Mouse (Mus musculus): ENCODE data around the gene Plagl2. TPM values are rescaled to one million over a fixed set of nuclear protein-coding genes. Genes with fewer than 3 reads are reported as not detected.

Plagl2 gene
- polyA plus RNA-seq, 1 experiment = 13.2 TPM

DNA sequence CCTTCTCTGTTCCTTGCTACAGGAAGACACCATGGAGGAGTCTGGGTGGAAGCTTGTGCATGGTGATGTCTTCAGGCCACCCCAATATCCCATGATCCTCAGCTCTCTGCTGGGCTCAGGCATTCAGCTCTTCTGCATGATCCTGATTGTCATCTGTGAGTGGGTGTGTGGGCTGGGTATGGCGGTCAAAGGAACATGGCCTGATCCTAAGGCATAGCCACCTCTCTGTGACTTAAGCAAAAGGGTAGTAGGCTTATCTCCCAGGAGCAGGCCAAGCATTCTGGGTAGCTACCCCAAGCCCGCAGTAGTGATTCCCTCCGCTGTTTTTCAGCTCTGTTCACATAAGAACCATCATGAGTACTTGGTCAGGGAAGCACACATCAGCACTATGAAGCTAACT is 47.0 kb downstream of the Plagl2 start:
- no peak for TF ChIP-seq CTCF (IDR thresholded peaks at IDR 0.05; ENCODE audit: low read depth, low read length)
- TF ChIP-seq EP300 (IDR thresholded peaks at IDR 0.05; ENCODE audit: insufficient read depth, low read depth, low read length) = no peak
- no peak for TF ChIP-seq POLR2A (IDR thresholded peaks at IDR 0.05; ENCODE audit: insufficient read depth, low read length)

DNA sequence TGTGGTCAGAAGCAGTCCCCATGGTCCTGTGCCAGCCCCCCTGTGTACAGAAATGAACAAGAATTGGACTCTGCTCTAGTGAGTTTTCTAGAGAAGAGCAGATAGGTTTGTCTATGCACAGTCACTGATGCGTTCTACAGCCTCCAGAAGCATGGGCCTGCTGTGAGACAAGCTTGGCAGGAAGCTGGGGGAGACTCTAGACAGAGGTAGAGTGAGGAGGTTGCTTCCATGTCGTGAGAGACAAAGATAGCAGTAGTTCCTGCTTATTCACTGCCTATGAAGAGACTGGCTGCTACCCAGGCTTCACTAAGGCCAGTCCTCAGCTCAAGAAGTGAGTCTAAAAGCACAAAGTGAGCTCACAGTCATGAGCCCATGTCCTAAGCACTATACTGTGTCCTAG is 50.0 kb downstream of the Plagl2 start:
- Histone ChIP-seq H3K9me3 (replicated peaks; ENCODE audit: control insufficient read depth, insufficient read depth, low read length, poor library complexity, severe bottlenecking) (no peaks in the 10 kb centered on the region), H3K9ac (ENCODE audit: low read depth, poor library complexity, severe bottlenecking) (no peak overlapping the region), H3K4me3 (ENCODE audit: low read depth, low read length) (no peak overlapping the region), H3K4me1 (ENCODE audit: control insufficient read depth, insufficient read depth, low read length) (no peaks in the 10 kb centered on the region), H3K27me3 (ENCODE audit: control insufficient read depth, insufficient read depth, low read length, poor library complexity, severe bottlenecking) (no peaks in the 10 kb centered on the region), H3K36me3 (ENCODE audit: control insufficient read depth, insufficient read depth, low read length, poor library complexity, severe bottlenecking) (peaks cover 29% of the 10 kb centered on the region), H3K27ac (ENCODE audit: insufficient read depth, low read length) (no peak overlapping the region)
- TF ChIP-seq POLR2A (IDR thresholded peaks at IDR 0.05; ENCODE audit: insufficient read depth, low read length) (no peak), EP300 (IDR thresholded peaks at IDR 0.05; ENCODE audit: insufficient read depth, low read depth, low read length) (no peak), CTCF (IDR thresholded peaks at IDR 0.05; ENCODE audit: low read depth, low read length) (no peak)

More for the DNA sequence above, 47.0 kb downstream of the Plagl2 start:
- no peaks in the 10 kb centered on the region for H3K4me1 ChIP-seq (ENCODE audit: control insufficient read depth, insufficient read depth, low read length)
- no peaks in the 10 kb centered on the region for H3K27me3 ChIP-seq (ENCODE audit: control insufficient read depth, insufficient read depth, low read length, poor library complexity, severe bottlenecking)
- no peak overlapping the region for H3K9ac ChIP-seq (ENCODE audit: low read depth, poor library complexity, severe bottlenecking)
- H3K9me3 ChIP-seq (replicated peaks; ENCODE audit: control insufficient read depth, insufficient read depth, low read length, poor library complexity, severe bottlenecking) = no peaks in the 10 kb centered on the region
- peaks cover 28% of the 10 kb centered on the region for H3K36me3 ChIP-seq (ENCODE audit: control insufficient read depth, insufficient read depth, low read length, poor library complexity, severe bottlenecking)
- no peak overlapping the region for H3K27ac ChIP-seq (ENCODE audit: insufficient read depth, low read length)
- no peak overlapping the region for H3K4me3 ChIP-seq (ENCODE audit: low read depth, low read length)

DNA sequence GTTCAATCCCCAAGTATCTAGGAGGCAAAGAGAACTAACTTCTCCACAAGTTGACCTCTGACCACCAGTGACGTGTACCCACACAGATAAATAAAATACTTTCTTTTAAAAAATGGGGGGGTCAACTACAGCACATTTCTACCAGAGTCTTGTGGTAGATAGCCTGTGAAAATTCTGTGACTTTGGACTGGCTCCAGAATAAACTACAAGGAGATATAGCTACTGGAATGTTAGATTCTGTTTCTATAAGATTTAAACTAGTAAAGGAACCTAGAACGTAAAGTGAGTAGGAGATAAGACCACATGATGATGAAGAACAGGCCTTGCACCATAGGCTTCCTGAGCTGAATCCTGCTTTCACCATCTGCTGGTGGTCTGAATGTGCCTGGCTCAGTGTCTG is 53.4 kb downstream of the Plagl2 start:
- H3K27me3 ChIP-seq (ENCODE audit: control insufficient read depth, insufficient read depth, low read length, poor library complexity, severe bottlenecking) = no peaks in the 10 kb centered on the region
- H3K4me1 ChIP-seq (ENCODE audit: control insufficient read depth, insufficient read depth, low read length) = no peaks in the 10 kb centered on the region
- TF ChIP-seq CTCF (IDR thresholded peaks at IDR 0.05; ENCODE audit: low read depth, low read length) = no peak
- TF ChIP-seq EP300 (IDR thresholded peaks at IDR 0.05; ENCODE audit: insufficient read depth, low read depth, low read length) = no peak
- no peak for TF ChIP-seq POLR2A (IDR thresholded peaks at IDR 0.05; ENCODE audit: insufficient read depth, low read length)
- no peak overlapping the region for H3K9ac ChIP-seq (ENCODE audit: low read depth, poor library complexity, severe bottlenecking)
- H3K4me3 ChIP-seq (ENCODE audit: low read depth, low read length) = no peak overlapping the region
- H3K9me3 ChIP-seq (replicated peaks; ENCODE audit: control insufficient read depth, insufficient read depth, low read length, poor library complexity, severe bottlenecking) = no peaks in the 10 kb centered on the region
- peaks cover 45% of the 10 kb centered on the region for H3K36me3 ChIP-seq (ENCODE audit: control insufficient read depth, insufficient read depth, low read length, poor library complexity, severe bottlenecking)
- no peak overlapping the region for H3K27ac ChIP-seq (ENCODE audit: insufficient read depth, low read length)

DNA sequence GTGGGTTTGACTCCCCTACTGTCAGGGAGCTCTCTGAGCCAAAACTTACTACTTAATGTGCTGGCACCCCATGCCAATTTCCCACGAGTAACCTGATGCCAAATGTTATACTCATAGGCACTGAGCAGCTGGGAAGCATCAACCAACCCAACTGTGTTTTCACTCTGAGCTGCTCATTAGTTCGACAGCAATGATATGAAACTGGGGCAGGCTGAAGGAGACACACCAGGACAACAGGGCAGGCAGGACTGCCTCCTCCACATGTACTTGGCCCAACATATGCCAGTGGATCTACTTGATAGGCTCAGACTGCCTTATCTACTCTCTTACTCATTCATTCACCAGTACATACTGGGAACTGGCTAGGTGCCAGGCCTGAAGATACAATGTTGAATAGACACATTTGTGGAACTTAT is 55.0 kb downstream of the Plagl2 start:
- Histone ChIP-seq H3K4me3 (ENCODE audit: low read depth, low read length) (no peak overlapping the region), H3K27ac (ENCODE audit: insufficient read depth, low read length) (no peak overlapping the region), H3K36me3 (ENCODE audit: control insufficient read depth, insufficient read depth, low read length, poor library complexity, severe bottlenecking) (peaks cover 54% of the 10 kb centered on the region), H3K9ac (ENCODE audit: low read depth, poor library complexity, severe bottlenecking) (no peak overlapping the region), H3K9me3 (replicated peaks; ENCODE audit: control insufficient read depth, insufficient read depth, low read length, poor library complexity, severe bottlenecking) (no peaks in the 10 kb centered on the region), H3K4me1 (ENCODE audit: control insufficient read depth, insufficient read depth, low read length) (no peaks in the 10 kb centered on the region), H3K27me3 (ENCODE audit: control insufficient read depth, insufficient read depth, low read length, poor library complexity, severe bottlenecking) (no peaks in the 10 kb centered on the region)
- TF ChIP-seq CTCF (IDR thresholded peaks at IDR 0.05; ENCODE audit: low read depth, low read length) = no peak
- TF ChIP-seq EP300 (IDR thresholded peaks at IDR 0.05; ENCODE audit: insufficient read depth, low read depth, low read length) = no peak
- no peak for TF ChIP-seq POLR2A (IDR thresholded peaks at IDR 0.05; ENCODE audit: insufficient read depth, low read length)

DNA sequence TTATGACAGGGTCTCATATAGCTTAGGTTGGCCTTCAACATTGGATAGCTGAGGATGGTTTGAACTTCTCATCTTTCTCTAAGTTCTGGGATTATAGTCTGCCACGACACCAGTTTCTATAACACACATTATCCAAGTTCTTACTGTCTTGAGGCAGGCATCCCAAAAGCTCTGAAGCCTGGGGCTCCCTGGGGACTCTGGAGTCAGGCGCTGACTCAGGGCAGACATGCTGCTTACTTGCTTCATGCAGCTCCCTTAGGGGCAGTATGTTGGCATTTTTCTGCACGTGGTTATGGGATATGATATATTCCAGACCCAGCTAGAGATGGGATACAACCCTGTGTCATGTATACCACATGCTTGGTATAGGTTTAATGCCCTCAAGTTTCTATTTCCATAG is 61.3 kb downstream of the Plagl2 start:
- peaks cover 40% of the 10 kb centered on the region for H3K36me3 ChIP-seq (ENCODE audit: control insufficient read depth, insufficient read depth, low read length, poor library complexity, severe bottlenecking)

DNA sequence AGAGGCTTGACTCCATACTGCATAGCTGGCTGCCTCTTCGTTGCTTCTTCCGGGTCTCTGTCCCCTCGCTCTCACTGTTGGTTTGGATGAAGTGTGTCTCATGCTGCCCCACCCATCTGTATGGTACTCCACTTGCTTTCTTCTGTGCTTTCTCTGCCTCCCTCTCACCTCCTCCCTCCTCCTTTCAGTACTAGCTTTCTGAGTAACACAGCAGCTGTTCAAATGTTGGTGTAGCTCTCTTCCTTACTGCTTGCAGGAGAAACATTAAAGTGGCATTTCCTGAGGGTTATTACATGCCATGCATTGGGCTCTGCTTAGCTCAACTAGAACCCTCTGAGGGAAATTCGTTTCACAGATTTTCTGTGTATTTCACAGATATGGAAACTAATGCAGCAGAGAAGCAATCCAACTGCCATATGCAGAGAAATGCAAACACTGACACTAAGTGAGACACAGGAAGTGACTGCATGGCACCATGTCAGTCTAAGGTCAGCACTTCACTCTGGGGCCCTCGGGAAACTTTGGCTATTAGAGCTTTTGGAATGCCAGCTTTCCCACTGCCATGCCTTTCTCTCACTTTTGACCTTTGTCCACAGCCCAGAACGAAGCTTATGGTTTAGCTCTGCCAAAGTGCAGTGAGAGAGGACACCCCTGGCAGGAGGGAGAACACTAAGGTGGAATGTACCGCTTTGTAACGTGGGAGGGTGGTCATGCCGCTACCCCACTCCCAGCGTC is 61.9 kb downstream of the Plagl2 start:
- Histone ChIP-seq H3K9me3 (replicated peaks; ENCODE audit: control insufficient read depth, insufficient read depth, low read length, poor library complexity, severe bottlenecking) (no peaks in the 10 kb centered on the region), H3K9ac (ENCODE audit: low read depth, poor library complexity, severe bottlenecking) (no peak overlapping the region), H3K27ac (ENCODE audit: insufficient read depth, low read length) (no peak overlapping the region), H3K4me3 (ENCODE audit: low read depth, low read length) (no peak overlapping the region), H3K36me3 (ENCODE audit: control insufficient read depth, insufficient read depth, low read length, poor library complexity, severe bottlenecking) (peaks cover 36% of the 10 kb centered on the region), H3K4me1 (ENCODE audit: control insufficient read depth, insufficient read depth, low read length) (no peaks in the 10 kb centered on the region), H3K27me3 (ENCODE audit: control insufficient read depth, insufficient read depth, low read length, poor library complexity, severe bottlenecking) (no peaks in the 10 kb centered on the region)
- no peak for TF ChIP-seq EP300 (IDR thresholded peaks at IDR 0.05; ENCODE audit: insufficient read depth, low read depth, low read length)
- no peak for TF ChIP-seq CTCF (IDR thresholded peaks at IDR 0.05; ENCODE audit: low read depth, low read length)
- TF ChIP-seq POLR2A (IDR thresholded peaks at IDR 0.05; ENCODE audit: insufficient read depth, low read length) = no peak

More for the DNA sequence above, 61.3 kb downstream of the Plagl2 start:
- no peaks in the 10 kb centered on the region for H3K9me3 ChIP-seq (replicated peaks; ENCODE audit: control insufficient read depth, insufficient read depth, low read length, poor library complexity, severe bottlenecking)
- no peak for TF ChIP-seq EP300 (IDR thresholded peaks at IDR 0.05; ENCODE audit: insufficient read depth, low read depth, low read length)
- TF ChIP-seq POLR2A (IDR thresholded peaks at IDR 0.05; ENCODE audit: insufficient read depth, low read length) = no peak
- no peak overlapping the region for H3K9ac ChIP-seq (ENCODE audit: low read depth, poor library complexity, severe bottlenecking)
- no peak overlapping the region for H3K27ac ChIP-seq (ENCODE audit: insufficient read depth, low read length)
- no peak overlapping the region for H3K4me3 ChIP-seq (ENCODE audit: low read depth, low read length)
- H3K4me1 ChIP-seq (ENCODE audit: control insufficient read depth, insufficient read depth, low read length) = no peaks in the 10 kb centered on the region
- H3K27me3 ChIP-seq (ENCODE audit: control insufficient read depth, insufficient read depth, low read length, poor library complexity, severe bottlenecking) = no peaks in the 10 kb centered on the region

Other genes starting within 250 kb of the Plagl2 start
- 39.8 and 44.2 TPM in 2 replicates for gene Pdrg1, start 226.0 kb downstream of the Plagl2 start, polyA plus RNA-seq (2011; ENCODE audit: insufficient read depth, insufficient read length, low read depth, missing spikeins)
- not detected in 2 replicates for gene Xkr7, start 209.6 kb downstream of the Plagl2 start, polyA plus RNA-seq (2011; ENCODE audit: insufficient read depth, insufficient read length, low read depth, missing spikeins)
- not detected in 2 replicates for gene Ccm2l, start 175.5 kb downstream of the Plagl2 start, polyA plus RNA-seq (2011; ENCODE audit: insufficient read depth, insufficient read length, low read depth, missing spikeins)
- 2.4 TPM in 2 replicates for gene Hck, start 133.0 kb downstream of the Plagl2 start, polyA plus RNA-seq (2011; ENCODE audit: insufficient read depth, insufficient read length, low read depth, missing spikeins)
- gene Tm9sf4, start 80.1 kb downstream of the Plagl2 start, polyA plus RNA-seq (2011; ENCODE audit: insufficient read depth, insufficient read length, low read depth, missing spikeins) = 83.2 and 98.0 TPM in 2 replicates
- gene Tspyl3, start 16.0 kb downstream of the Plagl2 start, polyA plus RNA-seq (2011; ENCODE audit: insufficient read depth, insufficient read length, low read depth, missing spikeins) = 3.5 and 3.9 TPM in 2 replicates
- 22.0 and 25.6 TPM in 2 replicates for gene Pofut1, start 107 bp upstream of the Plagl2 start, polyA plus RNA-seq (2011; ENCODE audit: insufficient read depth, insufficient read length, low read depth, missing spikeins)
- gene Kif3b, start 50.0 kb upstream of the Plagl2 start, polyA plus RNA-seq (2011; ENCODE audit: insufficient read depth, insufficient read length, low read depth, missing spikeins) = 14.7 and 16.8 TPM in 2 replicates
- 55.7 and 63.3 TPM in 2 replicates for gene Asxl1, start 104.4 kb upstream of the Plagl2 start, polyA plus RNA-seq (2011; ENCODE audit: insufficient read depth, insufficient read length, low read depth, missing spikeins)